Mouse (Mus musculus) thymus, postnatal 36 days (tissue): ENCODE measurements around the gene Nr3c2.

Experiments
- DNase-seq, 2 experiments: peaks; one replicate each; pipeline ENCODE4 v3.0.0; 2022; ENCODE audit warnings: mixed read lengths in 2 of 2

Gene Nr3c2

DNA sequence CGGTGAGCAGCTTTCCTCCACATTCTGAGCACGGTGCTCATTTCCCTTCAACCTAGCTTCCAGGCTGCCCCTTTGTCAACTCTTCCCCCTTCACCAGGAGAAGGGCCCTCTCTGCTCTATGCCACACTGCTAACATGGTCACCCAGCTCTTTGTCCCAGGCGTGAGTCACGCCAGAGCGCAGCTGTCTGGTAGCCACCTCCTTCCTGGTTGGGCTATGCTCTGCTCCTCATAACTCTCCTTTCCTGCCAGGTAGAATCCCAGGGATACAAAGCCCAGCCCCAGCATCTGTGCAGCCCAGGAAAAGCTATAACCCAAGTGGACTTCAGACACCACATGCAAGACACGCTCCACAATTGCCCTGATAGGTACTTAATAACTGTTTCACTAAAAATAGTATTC is 362.0 kb downstream of the Nr3c2 start:
- no peak for DNase-seq

DNA sequence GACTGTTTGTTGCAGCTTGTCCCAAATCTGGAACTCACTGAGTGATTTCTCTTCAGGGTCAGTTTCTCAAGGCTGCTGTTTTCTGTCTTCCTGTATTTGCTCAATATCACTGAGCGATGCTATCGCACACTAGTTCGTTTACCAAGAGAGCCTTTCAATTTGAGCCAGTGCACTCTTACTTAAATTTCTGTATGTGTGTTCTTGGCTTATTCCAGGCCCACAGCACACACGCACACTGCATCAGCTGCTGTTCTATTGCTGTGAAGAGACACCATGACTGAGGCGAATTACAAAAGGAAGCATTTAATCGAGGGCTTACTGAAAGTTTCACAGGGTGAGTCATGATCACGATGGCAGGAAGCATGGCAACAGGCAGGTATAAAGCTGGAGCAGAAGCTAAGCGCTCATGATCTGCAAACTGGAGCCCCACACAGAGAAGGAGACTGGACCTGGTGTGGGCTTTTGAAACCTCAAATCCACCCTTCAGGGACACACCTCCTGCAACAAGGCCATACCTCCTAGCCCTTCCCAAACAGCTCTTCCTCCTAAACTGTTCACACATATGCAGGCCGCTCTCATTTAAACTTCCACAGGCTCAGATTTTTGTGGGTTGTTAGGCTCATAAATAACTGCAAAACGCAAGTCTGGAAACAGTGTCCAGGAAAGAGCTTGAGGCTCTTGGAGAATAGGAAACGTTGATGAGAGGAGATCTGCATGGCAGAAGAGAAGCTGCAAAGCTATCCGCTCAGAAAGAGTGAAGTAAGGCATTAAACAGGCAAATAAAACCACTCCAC is 363.2 kb downstream of the Nr3c2 start:
- no peak for DNase-seq

DNA sequence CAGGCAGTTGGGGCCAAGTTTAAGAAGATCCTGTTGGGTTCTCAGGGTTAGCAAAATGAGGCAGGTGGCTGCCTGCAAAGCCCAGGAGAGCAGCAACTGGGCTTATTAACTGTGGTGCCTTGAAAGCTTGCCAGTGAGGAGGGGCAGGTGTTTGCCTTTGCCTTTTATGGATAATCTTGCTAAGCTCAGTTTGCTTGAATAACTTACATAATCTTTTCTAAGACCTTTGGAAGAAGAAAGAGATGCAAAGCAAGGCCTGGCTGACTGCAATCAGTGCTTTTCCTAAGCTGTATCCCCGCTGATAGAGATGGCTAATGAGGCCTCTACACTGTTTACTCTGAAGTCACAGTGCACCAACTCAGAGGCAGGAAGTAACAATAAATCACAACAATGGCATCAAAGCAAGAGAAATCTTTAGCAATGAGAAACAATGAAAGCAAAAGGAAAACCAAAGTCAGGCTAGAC is 368.7 kb downstream of the Nr3c2 start:
- DNase-seq, result no peak

DNA sequence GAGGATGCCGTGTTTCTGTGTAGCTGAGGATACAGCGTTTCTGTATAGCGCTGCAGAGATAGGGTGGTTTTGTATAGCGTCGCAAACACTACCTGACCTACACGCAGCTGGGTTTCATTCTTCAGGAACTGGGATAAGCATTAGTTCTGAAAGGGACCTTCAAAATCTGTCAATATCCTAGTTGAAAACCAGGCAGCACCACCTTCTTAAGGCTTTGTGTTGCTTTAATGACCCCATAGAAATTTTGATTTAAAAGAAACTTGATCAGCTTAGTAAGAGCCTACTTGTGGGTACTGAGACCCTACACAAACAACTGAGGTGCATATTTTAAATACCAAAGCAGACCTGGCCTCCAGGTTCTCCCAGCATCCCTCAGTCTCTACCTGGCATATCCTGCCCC is 372.9 kb downstream of the Nr3c2 start:
- no peak for DNase-seq

DNA sequence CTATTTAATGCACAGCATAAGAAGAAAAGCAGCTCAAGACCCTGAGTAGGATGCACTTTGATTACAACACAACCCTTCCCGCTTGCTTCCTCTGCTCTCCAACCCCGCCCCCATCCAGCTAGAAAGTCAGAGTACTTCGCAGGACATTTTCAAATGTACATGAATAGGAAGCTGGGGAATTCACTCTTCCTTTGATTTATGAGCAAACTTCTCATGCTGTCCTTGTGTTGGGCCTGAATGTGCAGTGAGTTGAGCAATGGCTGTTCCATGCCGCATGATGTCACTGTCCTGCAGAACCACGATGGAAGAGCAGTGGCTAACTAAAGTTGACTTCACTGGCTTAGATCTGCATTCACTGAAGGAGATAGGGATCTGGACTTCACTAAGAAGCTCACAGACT is 376.3 kb downstream of the Nr3c2 start:
- DNase-seq, result no peak

DNA sequence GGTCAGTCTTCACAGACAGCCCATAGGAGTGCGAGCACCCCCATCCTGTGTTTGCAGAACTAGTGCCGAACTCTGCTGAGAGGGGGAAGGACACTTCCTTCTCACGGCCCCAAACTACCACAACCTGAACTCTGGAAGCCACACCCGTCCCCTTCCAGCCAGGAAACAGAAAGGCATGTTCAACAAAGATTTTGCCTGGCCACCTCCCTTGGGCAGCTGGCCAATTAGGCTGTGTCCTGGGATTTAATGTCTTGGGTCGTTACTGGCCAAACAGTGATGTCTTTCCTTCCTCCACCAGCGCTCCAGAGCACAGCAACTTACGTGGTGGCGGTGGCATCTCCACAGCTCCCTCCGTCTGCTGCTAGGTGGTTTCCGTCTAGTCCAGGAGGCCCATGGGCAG is 377.6 kb downstream of the Nr3c2 start:
- no peak for DNase-seq

DNA sequence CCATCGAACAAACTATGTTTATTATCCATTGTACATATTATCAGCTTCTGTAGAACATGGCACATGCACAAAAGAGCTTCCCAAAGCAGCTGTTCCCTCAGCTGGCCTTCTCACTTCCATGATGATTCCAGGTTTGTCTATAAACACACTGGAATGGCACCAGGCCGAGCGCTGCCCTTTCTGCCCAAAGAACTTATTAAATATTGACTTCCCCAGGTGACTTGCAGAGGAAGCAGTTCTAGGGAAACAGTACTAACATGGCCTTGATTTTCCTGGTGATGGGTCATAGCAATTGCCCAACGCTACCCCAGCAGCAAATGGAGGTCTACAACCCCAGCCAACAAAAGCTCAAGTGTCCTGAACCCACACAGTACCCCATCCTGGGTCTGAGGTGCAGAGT is 379.0 kb downstream of the Nr3c2 start:
- no peak for DNase-seq

DNA sequence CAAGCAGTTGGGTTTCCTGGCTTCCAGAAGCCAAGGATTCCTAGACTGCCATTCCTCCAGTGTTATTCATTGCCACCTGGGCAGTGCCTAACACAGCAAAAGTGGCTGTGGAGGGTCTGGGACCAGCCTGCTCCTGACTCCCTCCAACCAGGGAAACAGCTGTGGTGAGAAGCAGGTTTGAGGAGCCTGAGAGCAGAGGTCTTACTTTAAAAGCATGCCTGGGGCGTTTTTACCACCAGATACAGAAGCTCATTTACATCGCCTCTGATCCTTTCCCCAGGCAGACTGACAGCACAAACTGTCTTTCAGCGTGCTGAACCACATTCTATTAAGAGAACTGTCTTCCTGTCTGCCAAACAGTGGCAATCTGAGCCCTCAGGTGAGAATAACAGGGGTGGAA is 380.7 kb downstream of the Nr3c2 start:
- DNase-seq, result no peak

DNA sequence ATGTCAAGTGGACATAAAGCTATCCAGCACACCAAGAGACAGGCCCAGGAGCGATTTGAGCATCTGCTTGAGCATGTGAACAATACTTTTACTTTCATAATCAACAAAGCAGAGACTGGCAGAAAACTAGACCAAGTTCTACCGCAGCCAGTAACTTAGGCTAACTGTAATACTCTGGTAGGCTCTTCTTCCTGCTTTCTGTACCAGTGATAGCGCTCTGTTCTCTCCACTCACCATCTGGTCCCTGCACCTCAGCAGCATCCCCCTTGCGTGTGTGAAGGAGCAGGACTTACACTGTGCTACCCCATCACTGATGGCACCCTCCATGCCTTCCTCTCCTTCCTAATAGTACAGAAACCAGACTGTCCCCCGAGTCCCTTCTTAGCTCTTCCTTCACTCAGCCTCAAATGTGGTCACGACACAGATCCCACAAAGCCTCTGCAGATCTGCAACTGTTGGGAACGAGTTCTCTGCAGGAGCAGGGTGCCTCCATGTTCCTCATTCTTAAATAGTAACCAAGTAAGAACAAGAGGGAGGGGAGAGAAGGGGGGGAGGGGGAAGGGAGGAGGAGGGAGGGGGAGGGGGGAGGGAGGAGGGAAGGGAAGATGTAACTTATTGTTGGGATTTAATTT is 383.5 kb downstream of the Nr3c2 start:
- DNase-seq, result peak in 1 of 2 experiments; percentile 24

DNA sequence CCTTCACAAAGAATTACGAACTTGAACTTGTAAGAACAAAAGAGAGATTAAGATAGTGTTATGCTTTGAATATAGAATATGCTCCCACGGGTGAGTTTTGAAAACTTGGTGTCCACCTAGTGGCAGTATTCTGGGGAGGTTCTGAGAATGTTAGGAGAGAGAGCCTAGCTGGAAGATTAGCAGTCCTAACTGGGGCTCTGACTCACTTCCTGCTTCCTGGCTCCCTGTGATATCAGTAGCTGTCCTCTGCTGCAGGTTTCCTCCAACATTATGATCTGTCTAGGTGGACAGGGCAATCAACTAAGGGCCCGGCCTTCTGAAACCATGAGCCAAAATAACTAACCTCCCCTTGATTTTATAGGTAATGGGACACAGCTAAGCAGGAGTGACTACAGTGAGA is 385.2 kb downstream of the Nr3c2 start:
- no peak for DNase-seq

DNA sequence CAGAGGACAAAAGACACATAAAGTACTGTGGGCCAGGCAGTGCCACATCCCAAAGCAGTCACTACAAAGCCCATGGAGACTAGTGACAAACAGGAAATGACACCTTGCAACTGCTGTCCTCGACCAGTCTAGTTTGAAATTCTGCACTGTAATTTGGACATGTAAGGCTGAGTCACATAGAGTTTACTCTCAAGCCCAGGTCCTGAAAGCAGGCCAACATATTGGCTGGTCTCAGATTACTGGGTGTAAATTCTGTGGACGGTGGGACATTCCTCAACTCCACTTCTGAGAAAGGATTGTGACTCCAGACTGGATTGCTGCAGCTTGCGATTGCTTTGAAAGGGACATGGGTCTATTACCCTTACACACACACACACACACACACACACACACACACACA is 388.8 kb downstream of the Nr3c2 start:
- no peak for DNase-seq

DNA sequence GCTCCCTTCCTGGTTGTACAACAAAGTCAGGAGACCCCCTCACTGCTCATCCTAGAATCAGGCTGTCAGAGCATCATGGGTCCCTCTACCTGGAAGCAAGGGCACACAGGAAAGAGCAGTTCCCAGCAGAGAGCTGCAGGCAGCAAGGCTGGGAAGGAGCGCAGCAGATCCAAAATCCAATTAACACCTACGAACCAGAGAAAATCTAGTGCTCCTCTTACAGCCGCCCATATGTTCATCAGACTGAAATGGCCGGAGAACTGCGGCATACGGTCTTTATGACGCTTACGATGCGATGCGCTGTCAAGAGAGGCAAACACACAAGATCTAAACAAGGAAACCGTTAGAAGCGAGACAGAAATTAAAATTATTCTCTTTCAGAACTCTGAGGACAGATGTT is 389.2 kb downstream of the Nr3c2 start:
- DNase-seq, result no peak

DNA sequence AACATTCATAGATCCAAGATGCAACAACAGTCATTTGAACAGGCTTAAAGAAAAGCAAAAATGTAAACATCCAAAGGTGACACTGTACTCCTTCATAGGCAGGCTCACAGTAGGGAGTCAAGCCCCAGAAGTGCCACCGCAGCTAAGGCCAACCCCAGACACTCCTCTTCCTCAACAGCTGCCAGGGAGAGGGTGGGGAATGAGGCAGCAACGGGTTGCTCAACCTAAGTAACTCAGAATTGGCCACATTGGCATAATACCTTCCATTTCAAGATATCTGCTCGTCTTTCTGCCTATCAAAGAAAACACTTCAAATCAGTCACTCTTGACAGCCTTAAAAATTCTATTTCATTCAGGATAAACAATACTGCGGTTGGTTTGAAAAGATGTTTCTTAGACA is 392.9 kb downstream of the Nr3c2 start:
- DNase-seq, result no peak

DNA sequence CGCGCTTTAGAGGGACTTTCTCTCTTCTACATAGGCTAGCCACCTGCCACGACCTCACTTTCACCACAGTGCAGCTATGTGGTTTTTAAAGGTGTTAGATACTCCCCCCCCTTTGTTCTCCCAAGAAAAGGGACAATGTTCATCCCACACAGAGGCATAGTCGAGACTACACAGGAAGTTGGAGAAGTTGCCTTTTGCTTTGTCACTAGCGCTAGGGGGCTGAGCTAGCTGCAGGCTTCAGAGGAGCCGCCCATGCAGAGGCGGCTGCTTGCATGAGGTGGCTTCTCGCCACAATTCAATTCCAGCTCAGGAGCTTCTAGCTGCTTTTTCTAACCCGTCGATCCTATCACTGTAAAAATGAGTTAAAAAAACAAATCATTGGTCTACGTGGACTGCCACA is 393.4 kb downstream of the Nr3c2 start:
- peak in 1 of 2 experiments; percentile 46 for DNase-seq

DNA sequence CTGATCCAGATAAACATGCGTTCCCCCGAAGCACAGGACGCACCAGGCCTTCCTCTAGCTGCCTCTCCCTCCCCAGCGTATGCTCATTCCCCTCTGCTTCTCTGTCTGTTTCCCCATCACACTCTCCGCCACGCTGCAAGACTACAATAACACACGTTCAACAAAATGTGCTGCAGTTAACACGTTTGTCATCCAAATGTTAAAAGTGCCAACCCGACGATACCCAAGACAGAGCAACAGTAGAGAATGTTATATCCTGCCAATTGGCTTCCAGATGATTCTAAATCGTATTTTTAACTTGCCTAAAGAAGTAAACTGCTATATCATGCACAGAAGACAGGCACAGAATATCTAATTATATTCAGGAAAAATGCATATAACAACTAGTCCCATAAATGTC is 395.4 kb downstream of the Nr3c2 start:
- no peak for DNase-seq
